Mouse (Mus musculus) heart, embryonic 14.5 days (tissue): ENCODE data around the gene Zc3hav1. TPM values are rescaled to one million over a fixed set of nuclear protein-coding genes. Genes with fewer than 3 reads are reported as not detected.

ENCODE experiments used
- ATAC-seq: fragments of 200-750 bp; cut with Nextera tagmentation; 2 replicates; pipeline ENCODE4 v1.8.0; 2017; ENCODE audit warnings: low read depth, moderate TSS enrichment; ENCODE audit not compliant: insufficient number of reproducible peaks, insufficient read depth, low FRiP score
- H3K27ac ChIP-seq, 2 experiments: fragments of 200-500 bp in 1 of 2; fragments of 300-500 bp in 1 of 2; sonication (generic) in 1 of 2; replicated peaks in 1 of 2; 2 replicates each; pipeline ENCODE4 v1.5.1; 2012 to 2014; ENCODE audit warnings: low read depth in 2 of 2, low read length in 2 of 2, control low read depth in 1 of 2, mild to moderate bottlenecking in 1 of 2, mixed read lengths in 1 of 2; ENCODE audit not compliant: control insufficient read depth in 1 of 2, insufficient read depth in 1 of 2
- H3K27me3 ChIP-seq: fragments of 300-500 bp; sonication (generic); 2 replicates; pipeline ENCODE4 v1.6.1; 2014; ENCODE audit warnings: mild to moderate bottlenecking, low read length, control low read depth; ENCODE audit not compliant: control insufficient read depth, insufficient read depth
- H3K36me3 ChIP-seq: fragments of 300-500 bp; sonication (generic); 2 replicates; pipeline ENCODE4 v1.6.1; 2014; ENCODE audit warnings: mild to moderate bottlenecking, control low read depth, low read length, mixed read lengths; ENCODE audit not compliant: control insufficient read depth, insufficient read depth
- H3K4me1 ChIP-seq, 2 experiments: fragments of 200-500 bp in 1 of 2; fragments of 300-500 bp in 1 of 2; sonication (generic) in 1 of 2; 2 replicates each; pipeline ENCODE4 v1.6.1; 2012 to 2014; ENCODE audit warnings: low read length in 2 of 2, control low read depth in 1 of 2, mixed read lengths in 1 of 2; ENCODE audit not compliant: control insufficient read depth in 2 of 2, insufficient read depth in 2 of 2
- H3K4me2 ChIP-seq: fragments of 300-500 bp; sonication (generic); 2 replicates; pipeline ENCODE4 v1.6.1; 2014; ENCODE audit warnings: mild to moderate bottlenecking, low read length
- H3K4me3 ChIP-seq, 2 experiments: fragments of 200-500 bp in 1 of 2; fragments of 300-500 bp in 1 of 2; sonication (generic) in 1 of 2; 2 replicates each; pipeline ENCODE4 v1.5.1; 2012 to 2014; ENCODE audit warnings: low read length in 2 of 2, mild to moderate bottlenecking in 2 of 2, control low read depth in 1 of 2, low read depth in 1 of 2, moderate library complexity in 1 of 2; ENCODE audit not compliant: control insufficient read depth in 1 of 2, insufficient read depth in 1 of 2
- H3K9ac ChIP-seq: fragments of 300-500 bp; sonication (generic); 2 replicates; pipeline ENCODE4 v1.6.1; 2014; ENCODE audit warnings: mild to moderate bottlenecking, low read length
- H3K9me3 ChIP-seq: fragments of 300-500 bp; sonication (generic); 2 replicates; pipeline ENCODE4 v1.6.1; 2016; ENCODE audit warnings: low read length, control low read depth; ENCODE audit not compliant: control insufficient read depth
- WGBS: fragments of 180-500 bp; shearing (Covaris S2); extraction: QIAGEN DNeasy Blood & Tissue Kit; methylation state at CpG from one replicate; pipeline ENCODE4 v1.1.7; 2014; 5-methylcytosine and 5-hydroxymethylcytosine counted together
- polyA plus RNA-seq: library from polyadenylated mRNA; unstranded; fragments of >200 nt; fragmentation: Nextera tagmentation; extraction: Ambion mirVana; gene quantifications from 2 replicates; pipeline ENCODE4 v1.2.1, GENCODE M21; 2014

The Zc3hav1 gene
- polyA plus RNA-seq, 1 experiment from 2014 or later, result 7.2 TPM

DNA sequence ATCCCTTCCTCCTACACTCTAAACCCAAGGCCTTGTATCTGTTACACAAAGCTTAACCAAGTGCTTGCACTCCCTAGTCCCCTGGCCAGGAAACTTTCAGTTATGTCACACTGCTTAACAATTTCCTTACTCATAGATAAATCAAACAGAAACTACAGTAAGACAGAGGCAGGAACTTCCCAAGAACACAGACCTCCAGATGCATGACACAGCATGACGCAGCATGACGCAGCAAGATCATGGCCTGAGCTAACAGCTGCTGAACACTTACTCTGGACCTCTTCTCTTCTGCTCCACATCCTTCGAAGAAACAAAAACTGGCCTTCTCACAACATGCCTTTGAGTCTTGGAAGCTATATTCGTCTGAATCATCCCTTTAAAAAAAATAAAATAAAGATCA, 38.4 kb downstream of the Zc3hav1 start:
- Histone ChIP-seq H3K9me3 (no peaks in the 10 kb centered on the region), H3K4me2 (no peak overlapping the region), H3K4me1 (no peaks in the 10 kb centered on the region), H3K36me3 (peaks cover 18% of the 10 kb centered on the region), H3K27ac (no peak overlapping the region), H3K4me3 (no peak overlapping the region), H3K27me3 (no peaks in the 10 kb centered on the region), H3K9ac (no peak overlapping the region)
- ATAC-seq, result no peak
- WGBS, result 86% methylated on average over 4 of the region's 4 CpGs

DNA sequence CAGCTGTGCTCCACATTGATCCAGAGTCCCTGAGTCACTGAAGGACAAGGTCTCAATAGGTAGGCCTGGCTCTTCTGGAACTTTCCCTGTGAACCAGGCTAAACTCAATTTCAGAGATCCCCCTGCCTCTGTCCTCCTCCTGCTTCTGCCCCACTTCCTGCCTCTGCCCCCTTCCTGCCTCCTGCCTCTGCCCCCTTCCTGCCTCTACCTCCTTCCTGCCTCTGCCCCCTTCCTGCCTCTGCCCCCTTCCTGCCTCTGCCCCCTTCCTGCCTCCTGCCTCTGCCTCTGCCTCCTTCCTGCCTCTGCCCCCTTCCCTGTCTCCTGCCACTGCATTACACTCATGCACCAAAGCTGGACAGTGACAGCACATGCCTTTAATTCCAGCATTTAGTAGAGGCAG, 44.7 kb downstream of the Zc3hav1 start:
- Histone ChIP-seq H3K9ac (no peak overlapping the region), H3K4me1 (no peaks in the 10 kb centered on the region), H3K27me3 (no peaks in the 10 kb centered on the region), H3K4me3 (no peak overlapping the region), H3K36me3 (peaks cover 8% of the 10 kb centered on the region), H3K4me2 (no peak overlapping the region), H3K9me3 (no peaks in the 10 kb centered on the region), H3K27ac (no peak overlapping the region)
- ATAC-seq, result no peak

DNA sequence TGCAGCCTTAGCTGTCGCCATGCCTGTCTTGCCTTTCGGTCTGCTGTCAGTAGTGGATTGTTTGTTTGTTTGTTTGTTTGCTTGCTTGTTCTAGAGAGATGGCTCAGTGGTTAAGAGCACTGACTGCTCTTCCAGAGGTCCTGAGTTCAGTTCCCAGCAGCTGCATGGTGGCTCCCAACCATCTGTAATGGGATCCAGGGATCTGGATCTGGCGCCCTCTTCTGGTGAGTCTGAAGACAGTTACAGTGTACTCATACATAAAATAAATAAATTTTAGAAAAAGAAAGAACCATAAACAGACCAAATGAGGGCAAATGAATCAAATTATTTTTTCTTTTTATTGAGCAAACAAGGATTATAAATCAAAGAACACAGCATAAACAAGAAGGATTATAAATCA, 49.4 kb downstream of the Zc3hav1 start:
- no peak overlapping the region for H3K27ac ChIP-seq
- peaks cover 8% of the 10 kb centered on the region for H3K9me3 ChIP-seq
- peaks cover under 1% of the 10 kb centered on the region for H3K36me3 ChIP-seq
- H3K27me3 ChIP-seq, result no peaks in the 10 kb centered on the region
- H3K4me2 ChIP-seq, result no peak overlapping the region
- no peaks in the 10 kb centered on the region for H3K4me1 ChIP-seq
- ATAC-seq, result no peak
- no peak overlapping the region for H3K4me3 ChIP-seq
- no peak overlapping the region for H3K9ac ChIP-seq
- WGBS, result 85% methylated on average over 3 of the region's 3 CpGs

DNA sequence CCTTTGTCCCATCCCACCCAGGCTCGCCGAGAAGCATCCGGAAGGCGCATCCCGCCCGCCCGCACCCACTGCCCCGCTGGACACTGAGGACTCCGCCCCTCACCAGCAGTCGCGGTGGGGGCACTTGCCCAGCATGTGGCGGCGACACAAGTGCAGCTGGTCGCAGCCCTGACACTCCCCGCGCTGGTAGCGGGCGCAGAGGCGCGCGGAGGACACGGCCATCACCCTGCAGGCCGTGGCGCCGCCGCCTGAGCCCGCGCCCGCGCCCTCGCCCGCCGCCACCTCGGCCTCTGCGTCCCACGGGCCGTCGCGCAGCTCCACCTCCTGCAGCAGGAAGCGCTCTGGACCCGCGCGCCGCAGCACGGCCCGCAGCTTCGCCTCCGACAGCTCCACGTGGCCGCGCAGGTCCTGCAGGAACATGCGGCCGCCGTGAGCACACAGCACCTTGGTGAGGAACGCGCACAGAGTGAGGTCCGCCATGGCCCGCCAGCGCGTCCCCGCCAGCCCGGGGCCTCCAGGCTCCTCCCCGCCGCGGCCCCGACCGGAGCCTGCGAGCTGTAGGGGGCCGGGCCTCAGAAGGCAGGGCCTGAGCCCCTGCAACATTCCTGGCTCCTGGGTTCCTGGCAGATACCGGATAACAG, 55.5 kb downstream of the Zc3hav1 start, which contains the start of gene Zc3hav1l:
Zc3hav1l (minus strand) TSS at position 499 of the 641 bp plus-strand sequence.
- ATAC-seq, result peak; percentile 98
- H3K27ac ChIP-seq, result peak within 1 kb of the TSS; percentile 88 to 94
- H3K4me3 ChIP-seq, result peak within 1 kb of the TSS; percentile 74 to 84
- peaks cover 5% of the 10 kb centered on the region; the same call in 1 of the 2 replicates for H3K9me3 ChIP-seq
- no peaks in the 10 kb centered on the region for H3K27me3 ChIP-seq
- peaks cover 32% of the 10 kb centered on the region for H3K36me3 ChIP-seq
- H3K9ac ChIP-seq, result peak within 1 kb of the TSS; percentile 92
- H3K4me2 ChIP-seq, result peak within 1 kb of the TSS; percentile 85
- 1% methylated on average over 60 of the region's 70 CpGs for WGBS
- peaks cover 3 to 10% of the 10 kb centered on the region in 2 experiments for H3K4me1 ChIP-seq

DNA sequence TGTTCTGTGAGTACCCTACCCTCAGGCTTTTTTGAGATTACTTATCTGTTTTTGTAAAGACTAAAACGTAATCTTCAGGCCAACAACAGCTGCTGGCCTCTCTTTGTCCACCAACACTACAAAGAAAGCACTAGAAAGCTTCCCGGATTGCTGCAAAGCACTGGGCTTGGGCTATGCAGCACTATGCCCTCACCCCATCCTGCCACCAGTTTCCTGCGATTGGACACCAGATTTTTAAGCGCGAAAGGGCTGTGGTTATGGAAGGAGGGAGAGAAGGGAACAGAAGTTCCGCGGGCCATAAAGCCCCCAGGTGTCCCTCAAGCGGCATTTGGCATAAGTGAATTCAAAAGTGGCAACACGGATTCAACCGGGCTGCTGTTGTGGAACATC, 56.2 kb downstream of the Zc3hav1 start:
- H3K4me2 ChIP-seq, result peak overlapping the region; percentile 85
- H3K4me3 ChIP-seq, result peak overlapping the region; percentile 74 to 84
- under 1% methylated on average over 10 of the region's 10 CpGs for WGBS
- H3K27ac ChIP-seq, result peak overlapping the region; percentile 88 to 94
- H3K36me3 ChIP-seq, result peaks cover 38% of the 10 kb centered on the region
- peaks cover 3 to 10% of the 10 kb centered on the region in 2 experiments for H3K4me1 ChIP-seq
- peak overlapping the region; percentile 92 for H3K9ac ChIP-seq
- ATAC-seq, result no peak
- H3K9me3 ChIP-seq, result peaks cover 5% of the 10 kb centered on the region; the same call in 1 of the 2 replicates
- no peaks in the 10 kb centered on the region for H3K27me3 ChIP-seq

DNA sequence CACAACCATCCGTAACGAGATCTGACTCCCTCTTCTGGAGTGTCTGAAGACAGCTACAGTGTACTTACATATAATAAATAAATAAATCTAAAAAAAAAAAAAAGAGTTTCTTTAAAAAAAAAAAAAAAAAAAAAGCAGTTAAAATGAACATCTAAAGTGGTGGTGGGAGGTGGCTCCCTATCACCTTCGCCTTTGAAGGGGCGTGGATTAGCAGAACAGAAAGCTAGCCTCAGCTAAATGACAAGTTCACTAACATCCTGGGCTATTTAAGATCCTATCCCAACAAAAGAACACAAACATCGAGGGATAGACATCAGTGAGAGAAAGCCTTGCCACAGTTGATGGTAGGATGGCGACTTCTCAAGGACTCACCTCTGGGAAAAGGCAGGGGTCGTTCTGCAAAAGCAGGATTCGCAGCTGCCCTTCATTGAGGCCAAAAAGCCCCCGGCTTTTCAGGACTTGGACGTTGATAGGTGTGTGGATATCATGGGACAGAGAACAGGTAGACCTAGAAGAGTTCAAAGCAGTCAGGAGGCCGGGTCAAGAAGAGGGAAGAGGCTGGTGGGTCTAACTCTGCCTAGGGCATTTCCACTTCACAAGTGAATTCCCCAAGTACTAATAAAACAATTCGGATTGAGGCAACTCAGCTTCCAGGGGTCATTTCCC, 56.7 kb downstream of the Zc3hav1 start:
- peaks cover 44% of the 10 kb centered on the region for H3K36me3 ChIP-seq
- ATAC-seq, result no peak
- H3K4me3 ChIP-seq, result peak overlapping the region; percentile 74 to 84
- H3K27ac ChIP-seq, result peak overlapping the region; percentile 88 to 94
- H3K9ac ChIP-seq, result peak overlapping the region; percentile 92
- 41% methylated on average over 12 of the region's 12 CpGs for WGBS
- peaks cover 3 to 10% of the 10 kb centered on the region in 2 experiments for H3K4me1 ChIP-seq
- H3K27me3 ChIP-seq, result no peaks in the 10 kb centered on the region
- H3K9me3 ChIP-seq, result peaks cover 2% of the 10 kb centered on the region; the same call in 1 of the 2 replicates
- peak overlapping the region; percentile 85 for H3K4me2 ChIP-seq

DNA sequence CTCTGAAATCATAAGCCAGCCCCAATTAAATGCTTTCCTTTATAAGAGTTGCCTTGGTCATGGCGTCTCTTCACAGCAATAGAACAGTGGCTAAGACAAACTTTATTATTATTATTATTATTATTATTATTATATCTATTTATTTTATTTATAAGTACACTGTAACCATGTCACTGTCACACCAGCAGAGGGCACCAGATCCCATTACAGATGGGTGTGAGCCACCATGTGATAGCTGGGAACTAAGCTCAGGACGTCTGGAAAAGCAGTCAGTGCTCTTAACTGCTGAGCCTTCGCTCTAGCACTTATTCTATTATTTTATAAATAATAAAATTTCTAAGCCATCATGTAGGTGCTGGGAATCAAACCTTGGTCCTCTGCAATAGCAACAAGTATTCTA, 60.7 kb downstream of the Zc3hav1 start:
- peaks cover 2% of the 10 kb centered on the region; the same call in 1 of the 2 replicates for H3K9me3 ChIP-seq
- H3K4me2 ChIP-seq, result no peak overlapping the region
- H3K4me1 ChIP-seq, result peaks cover 3 to 7% of the 10 kb centered on the region in 2 experiments
- peaks cover 82% of the 10 kb centered on the region for H3K36me3 ChIP-seq
- WGBS, result 73% methylated on average over 3 of the region's 3 CpGs
- no peak overlapping the region for H3K4me3 ChIP-seq
- no peaks in the 10 kb centered on the region for H3K27me3 ChIP-seq
- H3K27ac ChIP-seq, result no peak overlapping the region
- no peak for ATAC-seq
- H3K9ac ChIP-seq, result no peak overlapping the region
